Mouse (Mus musculus) limb, embryonic 14.5 days (tissue): ENCODE measurements around the gene Phactr2. TPM values are rescaled to one million over a fixed set of nuclear protein-coding genes. Genes with fewer than 3 reads are reported as not detected.

ENCODE experiments used
- ATAC-seq: fragments of 200-750 bp; cut with Nextera tagmentation; 2 replicates; pipeline ENCODE4 v1.8.0; 2017; ENCODE audit warnings: low read depth, moderate number of reproducible peaks, moderate TSS enrichment; ENCODE audit not compliant: low FRiP score
- DNase-seq: peaks from one replicate; pipeline ENCODE4 v3.0.0-alpha.2; 2015; ENCODE audit warnings: low spot score
- H3K27ac ChIP-seq: fragments of 300-500 bp; sonication (generic); replicated peaks from 2 replicates; pipeline ENCODE4 v1.5.1; 2014; ENCODE audit warnings: low read depth, mild to moderate bottlenecking, low read length, moderate library complexity, mixed read lengths
- H3K27me3 ChIP-seq: fragments of 300-500 bp; sonication (generic); 2 replicates; pipeline ENCODE4 v1.6.1; 2014; ENCODE audit warnings: low read length, mixed read lengths; ENCODE audit not compliant: control insufficient read depth, insufficient read depth
- H3K36me3 ChIP-seq: fragments of 300-500 bp; sonication (generic); 2 replicates; pipeline ENCODE4 v1.6.1; 2014; ENCODE audit warnings: mild to moderate bottlenecking, low read length, moderate library complexity, mixed read lengths; ENCODE audit not compliant: control insufficient read depth, insufficient read depth
- H3K4me1 ChIP-seq: fragments of 300-500 bp; sonication (generic); 2 replicates; pipeline ENCODE4 v1.6.1; 2014; ENCODE audit warnings: antibody characterized with exemption, low read length, mixed read lengths; ENCODE audit not compliant: control insufficient read depth, insufficient read depth
- H3K4me2 ChIP-seq: fragments of 300-500 bp; sonication (generic); replicated peaks from 2 replicates; pipeline ENCODE4 v1.6.1; 2014; ENCODE audit warnings: low read depth, mild to moderate bottlenecking, low read length, moderate library complexity; ENCODE audit not compliant: severe bottlenecking
- H3K4me3 ChIP-seq: fragments of 300-500 bp; sonication (generic); replicated peaks from 2 replicates; pipeline ENCODE4 v1.5.1; 2014; ENCODE audit warnings: low read length
- H3K9ac ChIP-seq: fragments of 300-500 bp; sonication (generic); 2 replicates; pipeline ENCODE4 v1.6.1; 2014; ENCODE audit warnings: mild to moderate bottlenecking, low read depth, low read length, moderate library complexity; ENCODE audit not compliant: severe bottlenecking
- H3K9me3 ChIP-seq: fragments of 300-500 bp; sonication (generic); 2 replicates; pipeline ENCODE4 v1.6.1; 2016; ENCODE audit warnings: low read length; ENCODE audit not compliant: control insufficient read depth
- POLR2A ChIP-seq: fragments of 200-500 bp; IDR thresholded peaks from 2 replicates; pipeline ENCODE4 v1.8.0; 2012; ENCODE audit warnings: inconsistent platforms, mild to moderate bottlenecking, moderate library complexity, borderline replicate concordance; ENCODE audit not compliant: insufficient read depth, insufficient read length; ENCODE audit errors: extremely low read depth
- WGBS: fragments of 180-500 bp; shearing (Covaris S2); extraction: QIAGEN DNeasy Blood & Tissue Kit; methylation state at CpG from one replicate; pipeline ENCODE4 v1.1.7; 2014; 5-methylcytosine and 5-hydroxymethylcytosine counted together
- polyA plus RNA-seq, 2 experiments: library from polyadenylated mRNA; depleted of rRNA in 1 of 2; stranded (reverse) in 1 of 2; unstranded in 1 of 2; fragments of >200 nt; fragmentation: Nextera tagmentation in 1 of 2; extraction: Ambion mirVana in 1 of 2; gene quantifications; 2 replicates each; pipeline versions ENCODE4 v1.2.1 to v1.2.3; 2012 to 2014

Gene Phactr2
- polyA plus RNA-seq, 2 experiments, result 20.0 to 36.5 TPM

DNA sequence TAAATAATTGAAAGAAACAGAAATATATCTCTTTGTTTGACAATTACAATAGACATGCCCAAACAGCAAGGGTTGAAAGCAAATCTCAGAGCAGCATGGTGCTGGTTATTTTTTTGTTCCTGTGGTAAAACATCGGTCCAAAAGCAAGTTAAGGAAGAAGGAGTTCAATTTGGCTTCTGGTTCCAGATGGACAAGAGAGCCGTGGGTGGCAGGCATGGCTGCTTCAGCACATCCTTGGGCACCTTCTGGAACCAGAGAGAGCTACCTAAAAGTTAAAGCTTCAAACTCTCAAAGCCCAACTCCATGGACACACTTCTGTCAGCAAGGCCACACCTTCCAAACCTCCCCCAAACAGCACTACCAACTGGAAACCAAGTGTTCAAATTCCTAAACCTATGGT is 140.4 kb downstream of the Phactr2 start:
- Histone ChIP-seq H3K4me2 (no peak overlapping the region), H3K9me3 (no peaks in the 10 kb centered on the region), H3K27ac (no peak overlapping the region), H3K4me3 (no peak overlapping the region), H3K36me3 (no peaks in the 10 kb centered on the region), H3K27me3 (no peaks in the 10 kb centered on the region), H3K4me1 (peaks cover 5% of the 10 kb centered on the region; the same call in 1 of the 2 replicates), H3K9ac (no peak overlapping the region)
- DNase-seq (no peak), ATAC-seq (no peak)
- 92% methylated on average over 2 of the region's 2 CpGs for WGBS
- no peak for TF ChIP-seq POLR2A

DNA sequence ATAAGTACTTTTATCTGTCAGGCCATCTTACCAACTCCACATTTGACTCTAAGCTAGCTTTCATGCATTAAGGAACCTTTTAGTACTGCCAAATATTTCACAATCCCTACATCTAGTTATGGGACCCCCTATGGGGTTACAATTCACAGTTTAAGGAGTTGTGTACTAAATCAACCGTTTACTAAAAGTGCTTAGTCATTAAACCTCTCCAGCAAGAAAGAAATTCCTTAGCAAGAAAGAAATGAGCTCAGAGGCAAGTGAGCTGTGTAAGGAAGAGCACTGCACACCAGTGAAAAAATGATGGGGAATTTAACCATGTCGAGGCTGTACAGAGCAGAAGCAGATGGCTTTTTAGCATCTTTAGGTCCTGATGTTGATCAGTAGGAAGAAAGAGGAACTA is 141.2 kb downstream of the Phactr2 start:
- ATAC-seq (no peak), DNase-seq (no peak)
- Histone ChIP-seq H3K4me1 (peaks cover 5% of the 10 kb centered on the region; the same call in 1 of the 2 replicates), H3K27me3 (no peaks in the 10 kb centered on the region), H3K27ac (no peak overlapping the region), H3K4me3 (no peak overlapping the region), H3K36me3 (no peaks in the 10 kb centered on the region), H3K9me3 (no peaks in the 10 kb centered on the region), H3K9ac (no peak overlapping the region), H3K4me2 (no peak overlapping the region)
- no peak for TF ChIP-seq POLR2A
- WGBS, result 26% methylated on average over 2 of the region's 2 CpGs

DNA sequence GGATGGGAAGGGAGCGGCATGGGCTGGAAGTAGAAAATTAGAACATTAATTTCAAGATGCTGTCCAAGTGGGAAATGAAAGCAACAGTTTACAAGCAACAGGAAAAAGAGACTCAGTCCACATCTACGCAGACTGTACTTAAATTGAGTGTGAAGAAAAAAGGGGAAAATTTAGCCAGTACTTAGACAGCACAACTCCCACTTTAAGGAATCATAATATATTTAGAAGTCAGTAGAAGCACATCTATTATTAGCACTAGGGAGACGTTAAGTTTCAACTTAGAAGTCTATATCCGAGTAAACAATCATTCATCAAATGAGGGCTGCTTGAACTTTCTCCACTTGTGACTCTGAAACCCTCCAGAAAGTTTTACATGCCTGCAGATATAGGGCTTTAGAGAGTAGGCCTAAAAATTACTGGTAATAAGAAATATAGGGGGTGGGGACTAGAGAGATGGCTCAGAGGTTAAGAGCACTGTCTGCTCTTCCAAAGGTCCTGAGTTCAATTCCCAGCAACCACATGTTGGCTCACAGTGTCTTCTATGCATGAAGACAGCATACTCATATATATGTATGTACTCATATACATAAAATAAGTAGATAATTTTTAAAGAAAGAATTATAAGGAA is 142.7 kb downstream of the Phactr2 start:
- H3K36me3 ChIP-seq, result no peaks in the 10 kb centered on the region
- H3K9ac ChIP-seq, result no peak overlapping the region
- H3K27ac ChIP-seq, result no peak overlapping the region
- WGBS, result 70% methylated on average over 4 of the region's 4 CpGs
- H3K4me2 ChIP-seq, result no peak overlapping the region
- H3K9me3 ChIP-seq, result no peaks in the 10 kb centered on the region
- peaks cover 12% of the 10 kb centered on the region; the same call in 1 of the 2 replicates for H3K4me1 ChIP-seq
- no peak for ATAC-seq
- no peak for DNase-seq
- no peak for TF ChIP-seq POLR2A
- H3K27me3 ChIP-seq, result no peaks in the 10 kb centered on the region
- H3K4me3 ChIP-seq, result no peak overlapping the region

DNA sequence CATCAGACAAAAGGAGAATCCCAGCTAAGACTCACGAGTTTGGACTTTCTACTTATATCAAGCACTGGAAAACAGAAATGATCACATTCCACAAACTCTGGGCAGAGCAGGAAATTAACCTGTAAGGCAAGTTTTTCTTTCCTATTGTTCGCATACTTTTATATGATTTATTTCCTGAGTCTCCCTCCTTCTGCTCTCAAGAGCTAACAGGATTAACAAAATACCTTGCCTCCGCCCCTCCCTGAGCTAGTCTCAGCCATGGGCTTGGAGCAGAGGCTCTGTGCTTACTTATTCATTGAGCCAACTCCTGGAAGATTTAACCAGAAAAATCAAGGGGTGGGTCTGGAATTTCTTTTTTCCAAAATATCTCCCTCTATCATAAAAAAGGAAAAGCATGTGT is 145.6 kb downstream of the Phactr2 start:
- 42% methylated on average over 3 of the region's 3 CpGs for WGBS
- Histone ChIP-seq H3K4me1 (peaks cover 25% of the 10 kb centered on the region; the same call in 1 of the 2 replicates), H3K4me2 (no peak overlapping the region), H3K27ac (0 out of 2 replicates have a peak overlapping the region, but pooled peaks have one; percentile 21), H3K27me3 (no peaks in the 10 kb centered on the region), H3K4me3 (no peak overlapping the region), H3K9ac (no peak overlapping the region), H3K9me3 (no peaks in the 10 kb centered on the region), H3K36me3 (no peaks in the 10 kb centered on the region)
- DNase-seq, result peak; percentile 37
- ATAC-seq, result no peak
- TF ChIP-seq POLR2A, result no peak

- ATAC-seq, result peak; percentile 36; the same call in 1 of the 2 replicates
- Histone ChIP-seq H3K4me1 (peaks cover 35% of the 10 kb centered on the region), H3K4me3 (no peak overlapping the region), H3K27ac (peak overlapping the region; percentile 3), H3K36me3 (no peaks in the 10 kb centered on the region), H3K9ac (no peak overlapping the region), H3K27me3 (no peaks in the 10 kb centered on the region), H3K4me2 (no peak overlapping the region), H3K9me3 (no peaks in the 10 kb centered on the region)
- WGBS, result 63% methylated on average over 14 of the region's 14 CpGs
- TF ChIP-seq POLR2A, result no peak
- DNase-seq, result peak; percentile 75
Measured at GRCm38 (mm10) chr10:13326149-13326873, 147.9 kb downstream of the Phactr2 start.
